Mouse (Mus musculus): ENCODE data around the gene Nudt7.

DNA sequence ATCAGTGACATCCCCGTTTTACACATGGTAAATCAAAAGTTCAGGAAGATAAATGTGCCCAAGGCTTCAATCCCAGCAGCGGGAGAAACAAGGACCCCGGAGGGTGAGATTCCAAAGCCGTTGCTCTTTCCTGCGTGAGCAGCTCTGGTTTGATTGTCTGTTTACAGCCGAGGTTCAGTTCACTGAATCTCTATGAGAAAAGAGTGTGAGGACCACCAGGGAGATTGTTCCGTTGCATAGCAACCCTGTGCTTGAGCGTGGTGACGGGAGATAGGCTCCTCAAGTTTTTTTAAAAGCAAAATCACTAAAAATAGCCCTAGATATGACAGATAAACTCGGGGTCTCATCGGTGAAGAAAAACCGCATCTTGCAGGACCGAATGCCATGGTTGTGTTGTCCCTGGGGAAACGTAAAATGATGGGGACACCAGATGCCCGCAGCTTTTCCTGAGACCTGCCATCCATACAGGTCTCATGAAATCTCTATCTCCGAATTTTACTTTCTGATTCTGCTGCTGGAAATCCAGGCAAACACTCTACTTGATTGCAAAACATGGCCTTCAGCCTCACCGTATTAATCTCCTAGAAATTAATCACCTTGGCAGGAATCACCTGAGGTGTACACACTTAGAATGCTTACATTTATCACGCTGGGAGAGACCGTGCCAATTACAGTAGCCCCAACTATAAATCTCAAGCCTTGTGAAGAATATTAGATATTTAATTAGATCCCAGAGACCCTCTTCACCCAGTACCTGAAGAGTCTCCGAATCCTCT lies 23.8 kb upstream of the Nudt7 start:
- TF ChIP-seq CTCF (IDR thresholded peaks at IDR 0.05; ENCODE audit: low read depth, low read length) (no peak), POLR2A (IDR thresholded peaks at IDR 0.05; ENCODE audit: insufficient read depth, low read length) (no peak)

All from ES-Bruce4 (cell line).